Mouse (Mus musculus) intestine, embryonic 16.5 days (tissue): ENCODE data around the gene Dglucy. TPM values are rescaled to one million over a fixed set of nuclear protein-coding genes. Genes with fewer than 3 reads are reported as not detected.

Experiments
- ATAC-seq: fragments of 200-750 bp; cut with Nextera tagmentation; 2 replicates; pipeline ENCODE4 v1.8.0; 2017; ENCODE audit warnings: moderate TSS enrichment, moderate library complexity
- H3K27ac ChIP-seq: fragments of 300-500 bp; sonication (generic); 2 replicates; pipeline ENCODE4 v1.5.1; 2014; ENCODE audit warnings: mild to moderate bottlenecking, low read length
- H3K27me3 ChIP-seq: fragments of 300-500 bp; sonication (generic); replicated peaks from 2 replicates; pipeline ENCODE4 v1.6.1; 2014; ENCODE audit warnings: low read length, control low read depth, mixed read lengths; ENCODE audit not compliant: control insufficient read depth, insufficient read depth
- H3K36me3 ChIP-seq: fragments of 300-500 bp; sonication (generic); 2 replicates; pipeline ENCODE4 v1.6.1; 2014; ENCODE audit warnings: low read length, control low read depth; ENCODE audit not compliant: control insufficient read depth, insufficient read depth
- H3K4me1 ChIP-seq: fragments of 300-500 bp; sonication (generic); 2 replicates; pipeline ENCODE4 v1.6.1; 2014; ENCODE audit warnings: low read length, control low read depth, mixed read lengths; ENCODE audit not compliant: control insufficient read depth, insufficient read depth
- H3K4me2 ChIP-seq: fragments of 300-500 bp; sonication (generic); 2 replicates; pipeline ENCODE4 v1.6.1; 2014; ENCODE audit warnings: low read depth, low read length, control low read depth
- H3K4me3 ChIP-seq: fragments of 300-500 bp; sonication (generic); 2 replicates; pipeline ENCODE4 v1.5.1; 2014; ENCODE audit warnings: mild to moderate bottlenecking, low read length
- H3K9ac ChIP-seq: fragments of 300-500 bp; sonication (generic); 2 replicates; pipeline ENCODE4 v1.6.1; 2014; ENCODE audit warnings: low read depth, low read length
- H3K9me3 ChIP-seq: fragments of 300-500 bp; sonication (generic); 2 replicates; pipeline ENCODE4 v1.6.1; 2016; ENCODE audit warnings: low read length, control low read depth; ENCODE audit not compliant: control insufficient read depth
- WGBS: fragments of 180-500 bp; shearing (Covaris S2); extraction: QIAGEN DNeasy Blood & Tissue Kit; methylation state at CpG from one replicate; pipeline ENCODE4 v1.1.7; 2014; 5-methylcytosine and 5-hydroxymethylcytosine counted together
- polyA plus RNA-seq: library from polyadenylated mRNA; unstranded; fragments of >200 nt; fragmentation: Nextera tagmentation; extraction: Ambion mirVana; gene quantifications from 2 replicates; pipeline ENCODE4 v1.2.1, GENCODE M21; 2015

The Dglucy gene
- polyA plus RNA-seq, 1 experiment from 2014 or later, result 2.6 TPM

DNA sequence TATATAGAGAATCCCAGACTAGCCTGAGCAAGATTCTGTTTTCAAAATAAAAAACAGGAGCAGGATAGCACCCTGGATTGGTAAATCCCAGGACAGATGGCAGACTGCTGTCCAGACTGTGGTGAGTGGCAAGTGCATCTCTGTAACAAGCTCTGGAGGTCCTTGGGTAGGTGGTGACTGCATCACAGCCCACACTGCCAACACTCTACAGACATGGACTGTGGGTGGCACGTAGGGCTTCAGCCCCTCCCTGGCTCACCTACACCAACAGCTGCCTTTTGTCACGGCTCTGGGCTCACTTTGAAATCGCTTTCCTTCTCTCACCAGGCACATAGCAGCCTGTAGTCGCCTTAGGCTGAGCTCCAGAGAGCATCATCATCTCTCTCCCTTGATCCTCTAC, 164.3 kb downstream of the Dglucy start:
- WGBS, result 65% methylated on average over 4 of the region's 4 CpGs
- no peaks in the 10 kb centered on the region for H3K27me3 ChIP-seq
- H3K36me3 ChIP-seq, result peaks cover 2% of the 10 kb centered on the region; the same call in 1 of the 2 replicates
- H3K4me2 ChIP-seq, result no peak overlapping the region
- ATAC-seq, result no peak
- no peak overlapping the region for H3K27ac ChIP-seq
- H3K9me3 ChIP-seq, result no peaks in the 10 kb centered on the region
- no peaks in the 10 kb centered on the region for H3K4me1 ChIP-seq
- H3K4me3 ChIP-seq, result no peak overlapping the region
- H3K9ac ChIP-seq, result no peak overlapping the region

DNA sequence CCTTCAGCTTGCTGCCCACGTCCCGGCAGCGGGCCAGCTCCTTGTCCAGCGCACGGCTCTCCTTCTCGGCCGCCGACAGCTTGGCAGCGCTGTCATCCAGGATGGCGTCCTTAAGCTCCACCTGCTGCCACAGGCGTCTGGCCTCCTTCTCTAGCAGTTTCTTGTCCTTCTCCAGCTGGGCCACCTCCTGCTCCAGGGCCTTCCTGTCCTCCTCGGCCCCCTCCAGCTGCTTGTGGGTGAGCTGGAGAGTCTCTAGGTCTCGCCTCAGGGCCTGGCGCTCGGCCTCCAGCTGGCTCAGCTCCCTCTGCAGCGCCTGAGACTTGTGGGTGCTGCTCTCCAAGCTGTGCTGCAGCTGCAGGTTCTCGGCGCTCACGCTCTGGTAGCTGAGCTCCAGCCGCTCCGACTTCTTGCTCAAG, 166.1 kb downstream of the Dglucy start:
- H3K4me1 ChIP-seq, result no peaks in the 10 kb centered on the region
- 87% methylated on average over 21 of the region's 21 CpGs for WGBS
- H3K9ac ChIP-seq, result no peak overlapping the region
- no peak overlapping the region for H3K27ac ChIP-seq
- H3K4me2 ChIP-seq, result no peak overlapping the region
- H3K9me3 ChIP-seq, result no peaks in the 10 kb centered on the region
- no peak overlapping the region for H3K4me3 ChIP-seq
- H3K36me3 ChIP-seq, result peaks cover 2% of the 10 kb centered on the region; the same call in 1 of the 2 replicates
- H3K27me3 ChIP-seq, result no peaks in the 10 kb centered on the region
- no peak for ATAC-seq

DNA sequence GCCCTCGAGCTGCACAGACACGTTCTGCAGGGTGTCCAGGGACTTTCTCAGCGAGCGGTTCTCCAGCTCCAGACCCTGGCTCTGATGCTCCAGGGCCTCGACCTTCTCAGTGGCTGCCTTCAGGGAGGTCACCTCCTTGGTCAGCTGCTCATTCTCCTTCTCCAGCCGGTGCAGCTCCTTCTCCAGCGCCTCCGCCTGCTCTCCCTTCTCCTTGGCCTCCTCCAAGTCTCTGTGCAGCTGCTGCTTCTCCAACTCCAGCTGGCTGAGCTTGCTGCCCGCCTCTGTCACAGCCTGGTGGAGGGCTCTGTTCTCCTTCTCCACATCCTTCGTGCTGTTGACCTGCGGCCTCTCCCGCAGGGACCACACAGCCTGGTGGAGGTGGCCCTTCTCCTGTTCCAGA, 166.6 kb downstream of the Dglucy start:
- Histone ChIP-seq H3K4me2 (no peak overlapping the region), H3K4me1 (no peaks in the 10 kb centered on the region), H3K9ac (peak overlapping the region; percentile 24; the same call in 1 of the 2 replicates), H3K36me3 (peaks cover 2% of the 10 kb centered on the region; the same call in 1 of the 2 replicates), H3K27me3 (no peaks in the 10 kb centered on the region), H3K4me3 (no peak overlapping the region), H3K27ac (0 out of 2 replicates have a peak overlapping the region, but pooled peaks have one; percentile 17), H3K9me3 (no peaks in the 10 kb centered on the region)
- WGBS, result 71% methylated on average over 12 of the region's 12 CpGs
- ATAC-seq, result no peak; the same call in 1 of the 2 replicates

DNA sequence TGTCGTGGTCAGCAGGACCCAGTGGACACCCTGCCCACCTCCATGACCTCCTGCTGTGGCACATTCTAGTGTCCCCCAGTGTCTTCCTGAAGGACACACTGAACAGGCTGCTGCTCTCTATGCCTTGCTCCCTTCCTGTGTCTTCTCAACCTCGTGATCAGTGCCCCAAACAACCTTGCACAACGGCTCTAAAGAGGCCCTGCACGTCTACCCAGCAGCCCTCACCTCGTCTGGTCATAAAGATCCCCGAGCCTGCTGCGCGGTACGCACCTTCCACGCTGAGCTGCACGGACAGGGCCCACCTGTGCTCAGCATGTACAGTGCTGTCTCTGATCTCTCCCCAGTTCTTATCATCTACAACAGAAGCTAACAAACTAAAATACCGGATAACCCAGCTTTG, 167.1 kb downstream of the Dglucy start:
- no peaks in the 10 kb centered on the region for H3K9me3 ChIP-seq
- H3K27ac ChIP-seq, result 0 out of 2 replicates have a peak overlapping the region, but pooled peaks have one; percentile 17
- H3K4me2 ChIP-seq, result no peak overlapping the region
- no peaks in the 10 kb centered on the region; the same call in 1 of the 2 replicates for H3K36me3 ChIP-seq
- no peak overlapping the region for H3K4me3 ChIP-seq
- ATAC-seq, result peak; percentile 63
- no peak overlapping the region for H3K9ac ChIP-seq
- WGBS, result 76% methylated on average over 12 of the region's 12 CpGs
- H3K27me3 ChIP-seq, result no peaks in the 10 kb centered on the region
- no peaks in the 10 kb centered on the region for H3K4me1 ChIP-seq

Other genes with a start within 250 kb of the Dglucy start
- 1.7 and 1.9 TPM in 2 replicates for gene Rps6ka5, start 52.1 kb upstream of the Dglucy start, polyA plus RNA-seq
- 0.48 and 0.56 TPM in 2 replicates for gene Gpr68, start 129.1 kb downstream of the Dglucy start, polyA plus RNA-seq
- 13.1 and 13.6 TPM in 2 replicates for gene Ccdc88c, start 250.0 kb downstream of the Dglucy start, polyA plus RNA-seq